Mouse (Mus musculus) stomach, embryonic 15.5 days (tissue): Measurements from ENCODE around the gene Pbx4. TPM values are rescaled to one million over a fixed set of nuclear protein-coding genes. Genes with fewer than 3 reads are reported as not detected.

ENCODE experiments used
- ATAC-seq: fragments of 200-750 bp; cut with Nextera tagmentation; 2 replicates; pipeline ENCODE4 v1.8.0; 2017; ENCODE audit warnings: low read depth, moderate number of reproducible peaks, moderate TSS enrichment; ENCODE audit not compliant: insufficient read depth, low FRiP score
- H3K27ac ChIP-seq: fragments of 300-500 bp; sonication (generic); 2 replicates; pipeline ENCODE4 v1.5.1; 2015; ENCODE audit warnings: mild to moderate bottlenecking, inconsistent platforms
- H3K27me3 ChIP-seq: fragments of 300-500 bp; sonication (generic); replicated peaks from 2 replicates; pipeline ENCODE4 v1.6.1; 2015; ENCODE audit warnings: inconsistent platforms
- H3K36me3 ChIP-seq: fragments of 300-500 bp; sonication (generic); 2 replicates; pipeline ENCODE4 v1.6.1; 2015; ENCODE audit warnings: inconsistent platforms
- H3K4me1 ChIP-seq: fragments of 300-500 bp; sonication (generic); 2 replicates; pipeline ENCODE4 v1.6.1; 2015; ENCODE audit warnings: inconsistent platforms
- H3K4me2 ChIP-seq: fragments of 300-500 bp; sonication (generic); 2 replicates; pipeline ENCODE4 v1.6.1; 2015; ENCODE audit warnings: mild to moderate bottlenecking, inconsistent platforms
- H3K4me3 ChIP-seq: fragments of 300-500 bp; sonication (generic); replicated peaks from 2 replicates; pipeline ENCODE4 v1.5.1; 2015; ENCODE audit warnings: inconsistent platforms
- H3K9ac ChIP-seq: fragments of 300-500 bp; sonication (generic); 2 replicates; pipeline ENCODE4 v1.6.1; 2015; ENCODE audit warnings: inconsistent platforms
- H3K9me3 ChIP-seq: fragments of 300-500 bp; sonication (generic); 2 replicates; pipeline ENCODE4 v1.6.1; 2016; ENCODE audit warnings: inconsistent platforms
- WGBS: fragments of 180-500 bp; shearing (Covaris S2); methylation state at CpG from one replicate; pipeline ENCODE4 v1.1.7; 2015; 5-methylcytosine and 5-hydroxymethylcytosine counted together
- polyA plus RNA-seq: library from polyadenylated mRNA; unstranded; fragments of >200 nt; fragmentation: Nextera tagmentation; extraction: Ambion mirVana; gene quantifications from 2 replicates; pipeline ENCODE4 v1.2.1, GENCODE M21; 2015

The Pbx4 gene
- 4.4 and 5.9 TPM in 2 replicates for polyA plus RNA-seq

GRCm38 (mm10) chr8:69832298-69832853 is at the start of gene Pbx4:
TSS of gene Pbx4 (plus strand) at chr8:69832491.
- Histone ChIP-seq H3K4me3 (peak within 1 kb of the TSS; percentile 45), H3K4me1 (peaks cover 8% of the 10 kb centered on the region), H3K9ac (peak within 1 kb of the TSS; percentile 11; the same call in 1 of the 2 replicates), H3K4me2 (peak within 1 kb of the TSS; percentile 91), H3K27ac (no peak within 1 kb of the TSS; the same call in 1 of the 2 replicates), H3K36me3 (no peaks in the 10 kb centered on the region), H3K9me3 (no peaks in the 10 kb centered on the region), H3K27me3 (no peaks in the 10 kb centered on the region)
- under 1% methylated on average over 38 of the region's 38 CpGs for WGBS
- peak; percentile 91 for ATAC-seq

DNA sequence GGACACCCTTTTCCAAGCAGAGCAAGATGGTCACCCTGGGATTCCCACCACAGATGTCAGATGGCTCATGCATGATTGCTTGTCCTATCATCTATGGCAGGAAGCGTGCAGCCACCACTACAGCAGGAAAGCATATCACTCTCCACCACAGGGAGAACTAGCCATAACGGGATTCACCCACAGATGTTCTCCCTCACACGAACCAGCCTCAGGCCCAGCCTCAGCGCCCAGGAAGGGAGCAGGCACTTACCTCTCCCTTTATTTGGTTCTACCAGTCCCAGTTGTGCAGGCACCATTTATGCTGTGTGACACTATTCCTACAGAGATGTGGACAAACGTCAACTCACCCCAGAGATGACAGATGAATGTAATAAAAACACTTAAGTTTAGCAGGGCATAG is 43.2 kb upstream of the Pbx4 start:
- H3K27me3 ChIP-seq: no peaks in the 10 kb centered on the region
- H3K9me3 ChIP-seq: no peaks in the 10 kb centered on the region
- H3K36me3 ChIP-seq: peaks cover 1% of the 10 kb centered on the region
- H3K4me1 ChIP-seq: peaks cover 16% of the 10 kb centered on the region
- H3K4me2 ChIP-seq: no peak overlapping the region
- no peak overlapping the region for H3K27ac ChIP-seq
- H3K9ac ChIP-seq: no peak overlapping the region
- ATAC-seq: no peak
- 83% methylated on average over 5 of the region's 5 CpGs for WGBS
- H3K4me3 ChIP-seq: no peak overlapping the region

GRCm38 (mm10) chr8:69789731-69790130 is 42.6 kb upstream of the Pbx4 start:
- peaks cover 16% of the 10 kb centered on the region for H3K4me1 ChIP-seq
- no peaks in the 10 kb centered on the region for H3K9me3 ChIP-seq
- no peak overlapping the region for H3K27ac ChIP-seq
- H3K4me3 ChIP-seq: peak overlapping the region; percentile 87
- peaks cover 7% of the 10 kb centered on the region for H3K36me3 ChIP-seq
- H3K27me3 ChIP-seq: no peaks in the 10 kb centered on the region
- WGBS: 70% methylated on average over 5 of the region's 5 CpGs
- no peak for ATAC-seq
- peak overlapping the region; percentile 64; the same call in 1 of the 2 replicates for H3K4me2 ChIP-seq
- no peak overlapping the region for H3K9ac ChIP-seq

GRCm38 (mm10) chr8:69790364-69790763 is 41.9 kb upstream of the Pbx4 start:
- Histone ChIP-seq H3K4me1 (peaks cover 16% of the 10 kb centered on the region), H3K36me3 (peaks cover 12% of the 10 kb centered on the region), H3K27ac (peak overlapping the region; percentile 89), H3K4me3 (peak overlapping the region; percentile 87), H3K4me2 (peak overlapping the region; percentile 64), H3K9ac (peak overlapping the region; percentile 83; the same call in 1 of the 2 replicates), H3K9me3 (no peaks in the 10 kb centered on the region), H3K27me3 (no peaks in the 10 kb centered on the region)
- 28% methylated on average over 11 of the region's 11 CpGs for WGBS
- no peak for ATAC-seq

DNA sequence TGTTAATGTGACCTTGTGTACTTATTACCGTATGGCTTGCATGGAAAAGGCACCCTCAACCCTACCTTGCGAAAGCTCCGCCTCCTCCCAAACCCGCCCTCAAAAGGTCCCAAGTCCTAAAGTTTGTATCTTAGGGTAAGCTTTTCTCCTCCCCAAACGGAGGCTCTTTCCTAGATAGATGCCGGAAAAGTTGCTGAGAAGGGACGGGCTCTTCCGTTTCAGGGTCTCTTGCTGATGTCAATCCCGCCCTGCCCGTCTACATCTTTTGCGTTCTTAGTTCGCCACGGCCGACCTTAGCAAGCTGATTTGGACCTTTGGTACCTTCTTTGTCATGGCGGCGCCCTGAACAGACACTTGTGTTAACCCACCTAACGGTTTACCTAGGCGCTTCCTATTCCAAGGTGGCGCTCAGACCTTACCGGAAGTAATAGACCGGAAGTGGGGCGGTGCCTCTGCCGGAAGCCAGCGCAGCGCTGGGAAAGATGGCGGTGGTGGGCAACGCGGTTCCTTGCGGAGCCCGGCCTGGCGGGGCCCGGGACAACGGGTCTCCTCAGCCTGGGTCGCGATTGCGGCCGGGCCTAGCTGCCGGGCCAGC is 41.4 kb upstream of the Pbx4 start, which contains the start of the genes Atp13a1 and Zfp866:
TSS of gene Atp13a1 (plus strand) at position 391 of the 595 bp plus-strand sequence.
TSS of gene Zfp866 (minus strand) at position 406 of the 595 bp plus-strand sequence.
- Histone ChIP-seq H3K36me3 (peaks cover 17% of the 10 kb centered on the region), H3K4me1 (peaks cover 16% of the 10 kb centered on the region), H3K9ac (peak within 1 kb of the TSS; percentile 83), H3K4me2 (peak within 1 kb of the TSS; percentile 64), H3K27me3 (no peaks in the 10 kb centered on the region), H3K4me3 (peak within 1 kb of the TSS; percentile 87), H3K27ac (peak within 1 kb of the TSS; percentile 89), H3K9me3 (no peaks in the 10 kb centered on the region)
- peak; percentile 93 for ATAC-seq
- under 1% methylated on average over 38 of the region's 38 CpGs for whole genome bisulfite sequencing

- WGBS: under 1% methylated on average over 47 of the region's 48 CpGs
- Histone ChIP-seq H3K9ac (peak overlapping the region; percentile 83), H3K36me3 (peaks cover 22% of the 10 kb centered on the region), H3K27ac (peak overlapping the region; percentile 89), H3K9me3 (no peaks in the 10 kb centered on the region), H3K4me2 (peak overlapping the region; percentile 64), H3K4me1 (peaks cover 16% of the 10 kb centered on the region), H3K27me3 (no peaks in the 10 kb centered on the region), H3K4me3 (peak overlapping the region; percentile 87)
- peak; percentile 50; the same call in 1 of the 2 replicates for ATAC-seq
These were observed 40.7 kb upstream of the Pbx4 start for GRCm38 (mm10) chr8:69791415-69792068.

- Histone ChIP-seq H3K27me3 (no peaks in the 10 kb centered on the region), H3K4me3 (no peak overlapping the region), H3K36me3 (peaks cover 44% of the 10 kb centered on the region), H3K4me1 (peaks cover 16% of the 10 kb centered on the region), H3K27ac (no peak overlapping the region), H3K4me2 (no peak overlapping the region), H3K9ac (no peak overlapping the region), H3K9me3 (no peaks in the 10 kb centered on the region)
- 89% methylated on average over 4 of the region's 4 CpGs for WGBS
- ATAC-seq: no peak
These were observed 38.6 kb upstream of the Pbx4 start for GRCm38 (mm10) chr8:69793666-69794065.

DNA sequence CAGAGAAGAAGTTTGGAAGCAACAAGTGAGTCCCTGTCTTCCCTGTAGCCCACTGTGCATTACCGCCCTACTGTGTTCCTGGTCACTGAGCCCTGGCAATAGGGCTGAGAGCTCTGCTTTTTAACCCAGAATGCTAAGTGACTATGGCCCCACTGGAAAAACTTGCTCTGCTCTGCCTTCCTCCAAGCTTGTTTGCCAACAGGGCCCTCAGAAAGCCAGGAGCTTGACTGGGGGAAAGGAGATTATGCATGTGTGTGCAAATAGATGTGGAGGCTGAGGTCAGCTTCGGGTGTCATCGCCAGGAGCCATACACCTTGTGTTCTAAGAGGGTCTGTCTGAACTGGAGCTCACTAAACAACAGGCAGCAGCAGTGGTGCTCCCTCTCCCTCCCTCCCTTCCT is 38.2 kb upstream of the Pbx4 start:
- no peak overlapping the region for H3K4me2 ChIP-seq
- no peak for ATAC-seq
- no peak overlapping the region for H3K4me3 ChIP-seq
- no peaks in the 10 kb centered on the region for H3K27me3 ChIP-seq
- H3K9ac ChIP-seq: no peak overlapping the region
- H3K9me3 ChIP-seq: no peaks in the 10 kb centered on the region
- 90% methylated on average over 3 of the region's 3 CpGs for WGBS
- H3K4me1 ChIP-seq: peaks cover 16% of the 10 kb centered on the region
- no peak overlapping the region for H3K27ac ChIP-seq
- peaks cover 47% of the 10 kb centered on the region for H3K36me3 ChIP-seq

DNA sequence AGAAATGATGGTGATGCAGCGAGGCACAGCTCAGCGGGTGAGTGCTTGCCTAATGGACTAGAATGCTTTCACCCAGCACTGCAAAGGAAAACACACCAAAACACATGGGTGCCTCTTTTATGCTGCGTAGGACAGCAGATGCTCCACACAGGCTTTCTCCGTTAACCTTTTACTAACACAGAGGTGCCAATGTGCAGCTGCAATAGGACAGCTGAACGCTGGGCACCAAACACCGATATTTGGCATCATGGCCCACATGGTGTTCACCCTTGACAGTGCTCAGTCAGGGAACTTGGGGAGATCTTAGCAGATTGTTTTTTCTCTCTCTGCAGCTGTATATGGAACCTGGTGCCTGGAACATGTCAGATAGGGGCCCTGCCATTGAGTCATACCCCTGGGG is 37.4 kb upstream of the Pbx4 start:
- 95% methylated on average over 6 of the region's 6 CpGs for WGBS
- Histone ChIP-seq H3K27ac (no peak overlapping the region), H3K27me3 (no peaks in the 10 kb centered on the region), H3K36me3 (peaks cover 55% of the 10 kb centered on the region), H3K9ac (no peak overlapping the region), H3K9me3 (no peaks in the 10 kb centered on the region), H3K4me1 (peaks cover 14% of the 10 kb centered on the region), H3K4me2 (no peak overlapping the region), H3K4me3 (no peak overlapping the region)
- no peak for ATAC-seq

- Histone ChIP-seq H3K27me3 (no peaks in the 10 kb centered on the region), H3K4me3 (no peak overlapping the region), H3K4me2 (no peak overlapping the region), H3K36me3 (peaks cover 71% of the 10 kb centered on the region), H3K9ac (no peak overlapping the region), H3K9me3 (no peaks in the 10 kb centered on the region), H3K27ac (no peak overlapping the region), H3K4me1 (peaks cover 12% of the 10 kb centered on the region)
- 92% methylated on average over 16 of the region's 16 CpGs for WGBS
- ATAC-seq: no peak
These were observed 35.5 kb upstream of the Pbx4 start for GRCm38 (mm10) chr8:69796721-69797345.

DNA sequence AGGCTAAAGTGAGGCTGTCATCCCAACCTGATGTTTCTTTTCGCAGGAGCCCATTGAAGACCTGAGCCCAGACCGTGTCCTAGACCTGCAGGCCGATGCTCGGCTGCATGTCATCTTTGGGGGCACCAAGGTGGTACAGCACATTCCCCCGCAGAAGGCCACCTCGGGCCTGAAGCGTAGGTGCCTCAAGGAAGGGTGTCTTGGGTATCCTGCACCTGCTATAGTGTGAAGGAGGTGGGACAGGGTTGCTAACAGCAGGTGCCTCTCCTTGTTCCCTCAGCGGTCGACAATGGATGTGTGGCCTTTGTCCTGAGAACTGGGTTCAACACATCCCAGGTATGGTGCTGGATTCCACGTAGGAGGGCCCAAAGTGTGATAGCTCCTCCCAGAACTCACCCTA is 34.6 kb upstream of the Pbx4 start:
- H3K9ac ChIP-seq: no peak overlapping the region
- ATAC-seq: no peak
- H3K36me3 ChIP-seq: peaks cover 79% of the 10 kb centered on the region
- H3K27ac ChIP-seq: no peak overlapping the region
- H3K4me3 ChIP-seq: no peak overlapping the region
- 0 out of 2 replicates have a peak, but pooled peaks cover 5% of the 10 kb centered on the region for H3K4me1 ChIP-seq
- H3K4me2 ChIP-seq: no peak overlapping the region
- H3K27me3 ChIP-seq: no peaks in the 10 kb centered on the region
- no peaks in the 10 kb centered on the region for H3K9me3 ChIP-seq
- 96% methylated on average over 10 of the region's 10 CpGs for WGBS
